Mouse (Mus musculus) MEL (cell line): Measurements from ENCODE around the gene Barx2.

Experiments
- CTCF ChIP-seq, 3 experiments: IDR thresholded peaks in 2 of 3; conservative IDR thresholded peaks in 1 of 3; 2 replicates each; pipeline ENCODE4 v1.5.1; 2011 to 2012; ENCODE audit warnings: low read length in 3 of 3, low read depth in 2 of 3, mild to moderate bottlenecking in 2 of 3, improper control_type of control experiment in 1 of 3, inconsistent platforms in 1 of 3, mixed read lengths in 1 of 3, moderate library complexity in 1 of 3; ENCODE audit not compliant: control insufficient read depth in 1 of 3, insufficient read depth in 1 of 3, poor library complexity in 1 of 3, severe bottlenecking in 1 of 3
- ELF1 ChIP-seq: IDR thresholded peaks from 2 replicates; pipeline ENCODE4 v1.6.1; 2014; ENCODE audit warnings: low read depth, mild to moderate bottlenecking, inconsistent platforms, low read length, improper control_type of control experiment, moderate library complexity
- EP300 ChIP-seq, 2 experiments: IDR thresholded peaks; 2 replicates each; pipeline ENCODE4 v1.6.1; 2011; ENCODE audit warnings: improper control_type of control experiment in 2 of 2, low read length in 2 of 2, low read depth in 1 of 2, mild to moderate bottlenecking in 1 of 2
- HCFC1 ChIP-seq: IDR thresholded peaks from 2 replicates; pipeline ENCODE4 v1.6.1; 2012; ENCODE audit warnings: low read depth, mild to moderate bottlenecking, inconsistent platforms, low read length, improper control_type of control experiment, moderate library complexity
- MXI1 ChIP-seq: IDR thresholded peaks from 2 replicates; pipeline ENCODE4 v1.6.1; 2011; ENCODE audit warnings: mild to moderate bottlenecking, low read depth, low read length, improper control_type of control experiment
- MYB ChIP-seq: IDR thresholded peaks from 2 replicates; pipeline ENCODE4 v1.6.1; 2011; ENCODE audit warnings: mild to moderate bottlenecking, low read depth, low read length, improper control_type of control experiment
- NRF1 ChIP-seq: IDR thresholded peaks from 2 replicates; pipeline ENCODE4 v1.6.1; 2014; ENCODE audit warnings: low read depth, mild to moderate bottlenecking, inconsistent platforms, low read length, improper control_type of control experiment, moderate library complexity; ENCODE audit not compliant: poor library complexity, insufficient read depth, severe bottlenecking
- POLR2AphosphoS2 ChIP-seq: IDR thresholded peaks from 2 replicates; pipeline ENCODE4 v1.6.1; 2011; ENCODE audit warnings: low read length, improper control_type of control experiment
- POLR2AphosphoS5 ChIP-seq: IDR thresholded peaks from 2 replicates; pipeline ENCODE4 v1.6.1; 2012; ENCODE audit warnings: low read depth, borderline replicate concordance, mild to moderate bottlenecking, inconsistent platforms, low read length, moderate library complexity, mixed read lengths
- TAL1 ChIP-seq: IDR thresholded peaks from 2 replicates; pipeline ENCODE4 v1.6.1; 2012; ENCODE audit warnings: mild to moderate bottlenecking, inconsistent platforms, low read length, moderate library complexity, mixed read lengths
- ZC3H11A ChIP-seq: IDR thresholded peaks from 2 replicates; pipeline ENCODE4 v1.6.1; 2012; ENCODE audit warnings: low read depth, mild to moderate bottlenecking, inconsistent platforms, low read length, improper control_type of control experiment

- TF ChIP-seq EP300 (IDR thresholded peaks at IDR 0.05; ENCODE audit: low read depth in 1 of 2, low read length in 2 of 2) (no peak), MXI1 (no peak), ZC3H11A (no peak), MYB (no peak), POLR2AphosphoS5 (no peak), NRF1 (no peak), ELF1 (no peak), TAL1 (no peak), CTCF (IDR thresholded peaks at IDR 0.05 in 2 of 3, conservative IDR thresholded peaks at IDR 0.05 in 1 of 3; ENCODE audit: control insufficient read depth in 1 of 3, insufficient read depth in 1 of 3, low read depth in 2 of 3, low read length in 3 of 3, poor library complexity in 1 of 3, severe bottlenecking in 1 of 3) (no peak), POLR2AphosphoS2 (no peak), HCFC1 (no peak)
These were observed 57.6 kb downstream of the Barx2 start for GRCm38 (mm10) chr9:31855668-31856067.
